Mouse (Mus musculus): ENCODE measurements at regions not wholly inside any gene's neighbourhood (a gene's known extent, or its start where the extent isn't known, plus 50 kb on each side); places are given as distances from the start of the nearest gene placed in this dataset.

GRCm38 (mm10) chr1:153962161-153962720 lies 62.2 kb upstream of the Teddm2 start:
- H3K27ac ChIP-seq (ENCODE audit: low read depth) = peak overlapping the region; percentile 47; the same call in 1 of the 2 replicates

GRCm38 (mm10) chr1:153963744-153964342 lies 63.8 kb upstream of the Teddm2 start:
- peak; percentile 78 for ATAC-seq (ENCODE audit: insufficient read depth)
- no peak for TF ChIP-seq CTCF (IDR thresholded peaks at IDR 0.05; ENCODE audit: low read depth)

More at GRCm38 (mm10) chr1:153962161-153962720, 62.2 kb upstream of the Teddm2 start:
- no peaks in the 10 kb centered on the region for H3K27me3 ChIP-seq (ENCODE audit: insufficient read depth, low read length)
- H3K4me1 ChIP-seq (ENCODE audit: insufficient read depth) = no peaks in the 10 kb centered on the region
- no peaks in the 10 kb centered on the region for H3K9me3 ChIP-seq (ENCODE audit: low read depth, low read length)
- no peak for TF ChIP-seq CTCF (IDR thresholded peaks at IDR 0.05; ENCODE audit: low read depth)
- WGBS = 46% methylated on average over 8 of the region's 8 CpGs
- no peaks in the 10 kb centered on the region for H3K36me3 ChIP-seq (ENCODE audit: insufficient read depth)
- no peak overlapping the region for H3K4me3 ChIP-seq (ENCODE audit: low read depth, low read length)
- H3K4me2 ChIP-seq = no peak overlapping the region
- no peak overlapping the region for H3K9ac ChIP-seq
- DNase-seq (peak; percentile 42), ATAC-seq (ENCODE audit: insufficient read depth) (no peak)

GRCm38 (mm10) chr1:153969401-153969800 lies 69.4 kb upstream of the Teddm2 start:
- H3K9me3 ChIP-seq (ENCODE audit: low read depth, low read length) = no peaks in the 10 kb centered on the region
- no peak overlapping the region for H3K4me2 ChIP-seq
- H3K36me3 ChIP-seq (ENCODE audit: insufficient read depth) = no peaks in the 10 kb centered on the region
- WGBS = 60% methylated on average over 4 of the region's 4 CpGs
- TF ChIP-seq CTCF (IDR thresholded peaks at IDR 0.05; ENCODE audit: low read depth) = no peak
- H3K4me1 ChIP-seq (ENCODE audit: insufficient read depth) = no peaks in the 10 kb centered on the region
- DNase-seq (no peak), ATAC-seq (ENCODE audit: insufficient read depth) (no peak)
- H3K4me3 ChIP-seq (ENCODE audit: low read depth, low read length) = no peak overlapping the region
- H3K9ac ChIP-seq = no peak overlapping the region
- no peaks in the 10 kb centered on the region for H3K27me3 ChIP-seq (ENCODE audit: insufficient read depth, low read length)
- H3K27ac ChIP-seq (ENCODE audit: low read depth) = no peak overlapping the region

More at GRCm38 (mm10) chr1:153963744-153964342, 63.8 kb upstream of the Teddm2 start:
- no peaks in the 10 kb centered on the region for H3K9me3 ChIP-seq (ENCODE audit: low read depth, low read length)
- no peak overlapping the region for H3K4me2 ChIP-seq
- 47% methylated on average over 9 of the region's 9 CpGs for WGBS
- no peak overlapping the region for H3K9ac ChIP-seq
- DNase-seq = peak; percentile 80
- no peak overlapping the region for H3K4me3 ChIP-seq (ENCODE audit: low read depth, low read length)
- no peaks in the 10 kb centered on the region for H3K36me3 ChIP-seq (ENCODE audit: insufficient read depth)
- H3K27ac ChIP-seq (ENCODE audit: low read depth) = peak overlapping the region; percentile 36
- no peaks in the 10 kb centered on the region for H3K4me1 ChIP-seq (ENCODE audit: insufficient read depth)
- no peaks in the 10 kb centered on the region for H3K27me3 ChIP-seq (ENCODE audit: insufficient read depth, low read length)

- Histone ChIP-seq H3K27ac (ENCODE audit: low read depth) (no peak overlapping the region), H3K4me2 (no peak overlapping the region), H3K4me1 (ENCODE audit: insufficient read depth) (no peaks in the 10 kb centered on the region), H3K4me3 (ENCODE audit: low read depth, low read length) (no peak overlapping the region), H3K36me3 (ENCODE audit: insufficient read depth) (no peaks in the 10 kb centered on the region), H3K9me3 (ENCODE audit: low read depth, low read length) (no peaks in the 10 kb centered on the region), H3K9ac (no peak overlapping the region), H3K27me3 (ENCODE audit: insufficient read depth, low read length) (no peaks in the 10 kb centered on the region)
- DNase-seq = no peak
- no peak for TF ChIP-seq CTCF (IDR thresholded peaks at IDR 0.05; ENCODE audit: low read depth)
- ATAC-seq (ENCODE audit: insufficient read depth) = no peak
- 70% methylated on average over 1 of the region's 1 CpGs for WGBS
These were observed 74.3 kb upstream of the Teddm2 start for GRCm38 (mm10) chr1:153974300-153974699.

GRCm38 (mm10) chr1:153977963-153978726 lies 78.1 kb upstream of the Teddm2 start:
- DNase-seq (no peak), ATAC-seq (ENCODE audit: insufficient read depth) (no peak)
- no peak overlapping the region for H3K9ac ChIP-seq
- H3K36me3 ChIP-seq (ENCODE audit: insufficient read depth) = no peaks in the 10 kb centered on the region
- no peak overlapping the region for H3K27ac ChIP-seq (ENCODE audit: low read depth)
- no peak for TF ChIP-seq CTCF (IDR thresholded peaks at IDR 0.05; ENCODE audit: low read depth)
- H3K9me3 ChIP-seq (ENCODE audit: low read depth, low read length) = no peaks in the 10 kb centered on the region
- H3K4me2 ChIP-seq = no peak overlapping the region
- no peaks in the 10 kb centered on the region for H3K27me3 ChIP-seq (ENCODE audit: insufficient read depth, low read length)
- WGBS = 51% methylated on average over 5 of the region's 5 CpGs
- no peak overlapping the region for H3K4me3 ChIP-seq (ENCODE audit: low read depth, low read length)
- H3K4me1 ChIP-seq (ENCODE audit: insufficient read depth) = peaks cover 3% of the 10 kb centered on the region; the same call in 1 of the 2 replicates

- Histone ChIP-seq H3K9ac (no peak overlapping the region; the same call in 1 of the 2 replicates), H3K4me1 (ENCODE audit: insufficient read depth) (peaks cover 3% of the 10 kb centered on the region; the same call in 1 of the 2 replicates), H3K4me3 (ENCODE audit: low read depth, low read length) (no peak overlapping the region), H3K36me3 (ENCODE audit: insufficient read depth) (no peaks in the 10 kb centered on the region), H3K27ac (ENCODE audit: low read depth) (no peak overlapping the region), H3K9me3 (ENCODE audit: low read depth, low read length) (no peaks in the 10 kb centered on the region), H3K4me2 (no peak overlapping the region), H3K27me3 (ENCODE audit: insufficient read depth, low read length) (no peaks in the 10 kb centered on the region)
- ATAC-seq (ENCODE audit: insufficient read depth) (peak; percentile 74), DNase-seq (peak; percentile 30)
- WGBS = 43% methylated on average over 6 of the region's 6 CpGs
- no peak for TF ChIP-seq CTCF (IDR thresholded peaks at IDR 0.05; ENCODE audit: low read depth)
These were observed 80.9 kb upstream of the Teddm2 start for GRCm38 (mm10) chr1:153980886-153981285.

- no peak for TF ChIP-seq CTCF (IDR thresholded peaks at IDR 0.05; ENCODE audit: low read depth)
- 70% methylated on average over 5 of the region's 5 CpGs for WGBS
- Histone ChIP-seq H3K36me3 (ENCODE audit: insufficient read depth) (no peaks in the 10 kb centered on the region), H3K27me3 (ENCODE audit: insufficient read depth, low read length) (no peaks in the 10 kb centered on the region), H3K9ac (no peak overlapping the region), H3K4me2 (no peak overlapping the region), H3K4me1 (ENCODE audit: insufficient read depth) (peaks cover 3% of the 10 kb centered on the region; the same call in 1 of the 2 replicates), H3K4me3 (ENCODE audit: low read depth, low read length) (no peak overlapping the region), H3K27ac (ENCODE audit: low read depth) (no peak overlapping the region), H3K9me3 (ENCODE audit: low read depth, low read length) (no peaks in the 10 kb centered on the region)
- ATAC-seq (ENCODE audit: insufficient read depth) (no peak), DNase-seq (no peak)
These were observed 85.6 kb upstream of the Teddm2 start for GRCm38 (mm10) chr1:153985595-153985994.
